Mouse (Mus musculus) MEL (cell line): ENCODE results near the gene Nrl. TPM values are rescaled to one million over a fixed set of nuclear protein-coding genes. Genes with fewer than 3 reads are reported as not detected.

Experiments
- DNase-seq: peaks from one replicate; pipeline ENCODE4 v3.0.0; 2011; ENCODE audit warnings: low read depth, low spot score
- H3K27ac ChIP-seq: 2 replicates; pipeline ENCODE4 v1.5.1; 2012; ENCODE audit warnings: low read depth, mild to moderate bottlenecking, control low read depth, low read length, moderate library complexity; ENCODE audit not compliant: control insufficient read depth
- H3K27me3 ChIP-seq, 2 experiments: fragments of 150-350 bp in 1 of 2; sonication (generic) in 1 of 2; 2 replicates each; pipeline ENCODE4 v1.6.1; 2012; ENCODE audit warnings: low read length in 2 of 2, mild to moderate bottlenecking in 2 of 2, improper control_type of control experiment in 1 of 2, moderate library complexity in 1 of 2; ENCODE audit not compliant: insufficient read depth in 2 of 2, control insufficient read depth in 1 of 2
- H3K36me3 ChIP-seq, 2 experiments: 2 replicates each; pipeline ENCODE4 v1.6.1; 2012 to 2014; ENCODE audit warnings: low read length in 2 of 2, improper control_type of control experiment in 1 of 2, inconsistent platforms in 1 of 2, mild to moderate bottlenecking in 1 of 2; ENCODE audit not compliant: insufficient read depth in 2 of 2, control insufficient read depth in 1 of 2
- H3K4me1 ChIP-seq, 2 experiments: fragments of 150-350 bp in 1 of 2; sonication (generic) in 1 of 2; 2 replicates each; pipeline ENCODE4 v1.6.1; 2012; ENCODE audit warnings: low read length in 2 of 2, improper control_type of control experiment in 1 of 2, mild to moderate bottlenecking in 1 of 2; ENCODE audit not compliant: insufficient read depth in 2 of 2, control insufficient read depth in 1 of 2
- H3K4me3 ChIP-seq, 2 experiments: fragments of 150-350 bp in 1 of 2; sonication (generic) in 1 of 2; 2 replicates each; pipeline ENCODE4 v1.5.1; 2012; ENCODE audit warnings: low read depth in 2 of 2, low read length in 2 of 2, mild to moderate bottlenecking in 2 of 2, moderate library complexity in 2 of 2, control low read depth in 1 of 2, improper control_type of control experiment in 1 of 2; ENCODE audit not compliant: control insufficient read depth in 1 of 2, insufficient read depth in 1 of 2
- H3K79me2 ChIP-seq: 2 replicates; pipeline ENCODE4 v1.6.1; 2012; ENCODE audit warnings: mild to moderate bottlenecking, low read length, moderate library complexity; ENCODE audit not compliant: control insufficient read depth, poor library complexity, insufficient read depth
- H3K9ac ChIP-seq: 2 replicates; pipeline ENCODE4 v1.6.1; 2012; ENCODE audit warnings: low read depth, mild to moderate bottlenecking, control low read depth, low read length, moderate library complexity; ENCODE audit not compliant: control insufficient read depth, poor library complexity, severe bottlenecking
- H3K9me3 ChIP-seq: fragments of 150-350 bp; sonication (generic); replicated peaks from 2 replicates; pipeline ENCODE4 v1.6.1; 2012; ENCODE audit warnings: mild to moderate bottlenecking, low read length, improper control_type of control experiment, moderate library complexity; ENCODE audit not compliant: insufficient read depth
- CHD1 ChIP-seq: IDR thresholded peaks from 2 replicates; pipeline ENCODE4 v1.6.1; 2012; ENCODE audit warnings: low read depth, mild to moderate bottlenecking, inconsistent platforms, low read length, improper control_type of control experiment
- CHD2 ChIP-seq: IDR thresholded peaks from 2 replicates; pipeline ENCODE4 v1.6.1; 2011; ENCODE audit warnings: low read length, improper control_type of control experiment
- EP300 ChIP-seq, 2 experiments: IDR thresholded peaks; 2 replicates each; pipeline ENCODE4 v1.6.1; 2011; ENCODE audit warnings: improper control_type of control experiment in 2 of 2, low read length in 2 of 2, low read depth in 1 of 2, mild to moderate bottlenecking in 1 of 2
- ETS1 ChIP-seq: IDR thresholded peaks from 2 replicates; pipeline ENCODE4 v1.6.1; 2012; ENCODE audit warnings: low read depth, mild to moderate bottlenecking, inconsistent platforms, low read length, improper control_type of control experiment, moderate library complexity
- GABPA ChIP-seq: IDR thresholded peaks from 2 replicates; pipeline ENCODE4 v1.6.1; 2012; ENCODE audit warnings: low read depth, mild to moderate bottlenecking, inconsistent platforms, low read length, improper control_type of control experiment, moderate library complexity
- JUND ChIP-seq: IDR thresholded peaks from 2 replicates; pipeline ENCODE4 v1.6.1; 2011; ENCODE audit warnings: low read depth, mild to moderate bottlenecking, improper control_type of control experiment, low read length
- MAFK ChIP-seq: IDR thresholded peaks from 2 replicates; pipeline ENCODE4 v1.6.1; 2011; ENCODE audit warnings: low read depth, mild to moderate bottlenecking, low read length, improper control_type of control experiment, borderline replicate concordance
- MAX ChIP-seq: IDR thresholded peaks from 2 replicates; pipeline ENCODE4 v1.6.1; 2011; ENCODE audit warnings: low read length, improper control_type of control experiment
- MAZ ChIP-seq: IDR thresholded peaks from 2 replicates; pipeline ENCODE4 v1.6.1; 2012; ENCODE audit warnings: low read depth, mild to moderate bottlenecking, inconsistent platforms, low read length, improper control_type of control experiment
- MYB ChIP-seq: IDR thresholded peaks from 2 replicates; pipeline ENCODE4 v1.6.1; 2011; ENCODE audit warnings: mild to moderate bottlenecking, low read depth, low read length, improper control_type of control experiment
- NRF1 ChIP-seq: IDR thresholded peaks from 2 replicates; pipeline ENCODE4 v1.6.1; 2014; ENCODE audit warnings: low read depth, mild to moderate bottlenecking, inconsistent platforms, low read length, improper control_type of control experiment, moderate library complexity; ENCODE audit not compliant: poor library complexity, insufficient read depth, severe bottlenecking
- POLR2A ChIP-seq, 2 experiments: IDR thresholded peaks; 2 replicates each; pipeline ENCODE4 v1.6.1; 2011 to 2012; ENCODE audit warnings: low read length in 2 of 2, mild to moderate bottlenecking in 2 of 2, control low read depth in 1 of 2, improper control_type of control experiment in 1 of 2, low read depth in 1 of 2, moderate library complexity in 1 of 2; ENCODE audit not compliant: control insufficient read depth in 1 of 2, insufficient read depth in 1 of 2, poor library complexity in 1 of 2
- POLR2AphosphoS5 ChIP-seq: IDR thresholded peaks from 2 replicates; pipeline ENCODE4 v1.6.1; 2012; ENCODE audit warnings: low read depth, borderline replicate concordance, mild to moderate bottlenecking, inconsistent platforms, low read length, moderate library complexity, mixed read lengths
- SMC3 ChIP-seq: IDR thresholded peaks from 2 replicates; pipeline ENCODE4 v1.6.1; 2011; ENCODE audit warnings: low read depth, low read length, improper control_type of control experiment
- TAL1 ChIP-seq: IDR thresholded peaks from 2 replicates; pipeline ENCODE4 v1.6.1; 2012; ENCODE audit warnings: mild to moderate bottlenecking, inconsistent platforms, low read length, moderate library complexity, mixed read lengths
- TBP ChIP-seq: IDR thresholded peaks from 2 replicates; pipeline ENCODE4 v1.8.0; 2011; ENCODE audit warnings: low read depth, low read length, improper control_type of control experiment
- ZKSCAN1 ChIP-seq: IDR thresholded peaks from 2 replicates; pipeline ENCODE4 v1.6.1; 2012; ENCODE audit warnings: low read depth, mild to moderate bottlenecking, inconsistent platforms, low read length, improper control_type of control experiment, moderate library complexity
- polyA plus RNA-seq, 2 experiments: library from polyadenylated mRNA; stranded (reverse) in 1 of 2; unstranded in 1 of 2; fragments of >175 nt in 1 of 2; fragments of >200 nt in 1 of 2; gene quantifications; 2 replicates each; pipeline versions ENCODE4 v1.2.1 to v1.2.4; 2012; ENCODE audit warnings: low replicate concordance in 2 of 2, low read depth in 1 of 2; ENCODE audit not compliant: insufficient read length in 2 of 2, insufficient read depth in 1 of 2, missing spikeins in 1 of 2
- total RNA-seq: library from RNA; depleted of rRNA; stranded (reverse); fragments of 300-350 nt; gene quantifications from 2 replicates; pipeline ENCODE4 v1.2.3, GENCODE M21; 2012; rRNA removed

The Nrl gene
- total and polyA plus RNA-seq, 3 experiments, result not detected

GRCm38 (mm10) chr14:55469041-55469440, 55.7 kb downstream of the Nrl start:
- H3K4me1 ChIP-seq, result no peaks in the 10 kb centered on the region
- H3K9me3 ChIP-seq, result no peaks in the 10 kb centered on the region
- TF ChIP-seq SMC3 (no peak), NRF1 (no peak), MAX (no peak), ETS1 (no peak), CHD2 (no peak), ZKSCAN1 (no peak), TAL1 (no peak), POLR2AphosphoS5 (no peak), MAZ (no peak), MYB (no peak), TBP (no peak), POLR2A (IDR thresholded peaks at IDR 0.05; ENCODE audit: control insufficient read depth in 1 of 2, insufficient read depth in 1 of 2, low read depth in 1 of 2, low read length in 2 of 2, poor library complexity in 1 of 2) (no peak), MAFK (no peak), CHD1 (no peak), EP300 (IDR thresholded peaks at IDR 0.05; ENCODE audit: low read depth in 1 of 2, low read length in 2 of 2) (no peak), GABPA (no peak), JUND (no peak)
- H3K9ac ChIP-seq, result no peak overlapping the region
- peaks cover 24 to 35% of the 10 kb centered on the region in 2 experiments for H3K27me3 ChIP-seq
- H3K79me2 ChIP-seq, result no peaks in the 10 kb centered on the region
- H3K4me3 ChIP-seq, result no peak overlapping the region
- H3K27ac ChIP-seq, result no peak overlapping the region
- DNase-seq, result no peak
- H3K36me3 ChIP-seq, result no peaks in the 10 kb centered on the region

Other genes with a start within 250 kb of the Nrl start
- 19.9 and 22.7 TPM in 2 replicates for gene Dhrs4, start 46.2 kb downstream of the Nrl start, total RNA-seq
- 10 to 100 TPM in 1 of 2 experiments, not detected in 1; 34.2 TPM for gene Dhrs4, start 46.2 kb downstream of the Nrl start, polyA plus RNA-seq
- gene Carmil3, start 34.3 kb downstream of the Nrl start, total RNA-seq, result 0.23 and 0.27 TPM in 2 replicates
- 1 to 10 TPM in 1 of 2 experiments, not detected in 1; 2.6 TPM for gene Carmil3, start 34.3 kb downstream of the Nrl start, polyA plus RNA-seq
- not detected in 2 replicates for gene Cpne6, start 14.5 kb downstream of the Nrl start, total RNA-seq
- not detected for gene Cpne6, start 14.5 kb downstream of the Nrl start, polyA plus RNA-seq
- gene Pck2, start 15.3 kb upstream of the Nrl start, total RNA-seq, result 17.0 and 64.4 TPM in 2 replicates
- 100 to 1,000 TPM in 1 of 2 experiments, 10 to 100 TPM in 1; 63.7 to 103 TPM for gene Pck2, start 15.3 kb upstream of the Nrl start, polyA plus RNA-seq
- 24.3 and 27.7 TPM in 2 replicates for gene Dcaf11, start 35.0 kb upstream of the Nrl start, total RNA-seq
- 10 to 100 TPM in 1 of 2 experiments, not detected in 1; 37.9 TPM for gene Dcaf11, start 35.0 kb upstream of the Nrl start, polyA plus RNA-seq
- 0.73 and 0.92 TPM in 2 replicates for gene A730061H03Rik, start 35.4 kb upstream of the Nrl start, total RNA-seq
- under 1 TPM in 1 of 2 experiments, not detected in 1; 0.86 TPM for gene A730061H03Rik, start 35.4 kb upstream of the Nrl start, polyA plus RNA-seq
- gene Fitm1, start 50.6 kb upstream of the Nrl start, total RNA-seq, result not detected in 2 replicates
- gene Fitm1, start 50.6 kb upstream of the Nrl start, polyA plus RNA-seq, result under 1 TPM in 1 of 2 experiments, not detected in 1; 0.07 TPM
- 73.8 and 85.9 TPM in 2 replicates for gene Psme1, start 53.1 kb upstream of the Nrl start, total RNA-seq
- 100 to 1,000 TPM in 1 of 2 experiments, not detected in 1; 205 TPM for gene Psme1, start 53.1 kb upstream of the Nrl start, polyA plus RNA-seq
- gene Emc9, start 60.3 kb upstream of the Nrl start, total RNA-seq, result 55.4 and 59.4 TPM in 2 replicates
- 10 to 100 TPM in 1 of 2 experiments, not detected in 1; 38.7 TPM for gene Emc9, start 60.3 kb upstream of the Nrl start, polyA plus RNA-seq
- 98.1 and 143 TPM in 2 replicates for gene Psme2, start 66.1 kb upstream of the Nrl start, total RNA-seq
- gene Psme2, start 66.1 kb upstream of the Nrl start, polyA plus RNA-seq, result 100 to 1,000 TPM in 1 of 2 experiments, not detected in 1; 231 TPM
- gene Rnf31, start 66.7 kb upstream of the Nrl start, total RNA-seq, result 10.7 and 12.9 TPM in 2 replicates
- 10 to 100 TPM in 1 of 2 experiments, not detected in 1; 24.5 TPM for gene Rnf31, start 66.7 kb upstream of the Nrl start, polyA plus RNA-seq
- 5.0 and 8.5 TPM in 2 replicates for gene Irf9, start 78.6 kb upstream of the Nrl start, total RNA-seq
- 10 to 100 TPM in 1 of 2 experiments, not detected in 1; 14.8 TPM for gene Irf9, start 78.6 kb upstream of the Nrl start, polyA plus RNA-seq
- 1.5 and 1.6 TPM in 2 replicates for gene Rec8, start 93.1 kb upstream of the Nrl start, total RNA-seq
- 1 to 10 TPM in 1 of 2 experiments, not detected in 1; 2.5 TPM for gene Rec8, start 93.1 kb upstream of the Nrl start, polyA plus RNA-seq
- 46.2 and 54.1 TPM in 2 replicates for gene Ipo4, start 111.0 kb upstream of the Nrl start, total RNA-seq
- 100 to 1,000 TPM in 1 of 2 experiments, not detected in 1; 132 TPM for gene Ipo4, start 111.0 kb upstream of the Nrl start, polyA plus RNA-seq
- not detected in 2 replicates for gene Gm49378, start 112.9 kb upstream of the Nrl start, total RNA-seq
- 1 to 10 TPM in 1 of 2 experiments, not detected in 1; 4.6 TPM for gene Gm49378, start 112.9 kb upstream of the Nrl start, polyA plus RNA-seq
- gene Tm9sf1, start 118.8 kb upstream of the Nrl start, total RNA-seq, result 49.4 and 60.5 TPM in 2 replicates
- 10 to 100 TPM in 1 of 2 experiments, not detected in 1; 80.1 TPM for gene Tm9sf1, start 118.8 kb upstream of the Nrl start, polyA plus RNA-seq
- 0.08 and 0.10 TPM in 2 replicates for gene Tssk4, start 125.2 kb upstream of the Nrl start, total RNA-seq
- gene Tssk4, start 125.2 kb upstream of the Nrl start, polyA plus RNA-seq, result under 1 TPM in 1 of 2 experiments, not detected in 1; 0.40 TPM
- gene Mdp1, start 135.5 kb upstream of the Nrl start, total RNA-seq, result 25.5 and 30.6 TPM in 2 replicates
- 10 to 100 TPM in 1 of 2 experiments, not detected in 1; 25.6 TPM for gene Mdp1, start 135.5 kb upstream of the Nrl start, polyA plus RNA-seq
- gene Gmpr2, start 147.0 kb upstream of the Nrl start, total RNA-seq, result 22.3 and 24.5 TPM in 2 replicates
- 10 to 100 TPM in 1 of 2 experiments, not detected in 1; 28.8 TPM for gene Gmpr2, start 147.0 kb upstream of the Nrl start, polyA plus RNA-seq
- gene Nedd8, start 147.1 kb upstream of the Nrl start, total RNA-seq, result 515 and 516 TPM in 2 replicates
- 100 to 1,000 TPM in 1 of 2 experiments, not detected in 1; 528 TPM for gene Nedd8, start 147.1 kb upstream of the Nrl start, polyA plus RNA-seq
- 27.2 and 27.8 TPM in 2 replicates for gene Tinf2, start 156.8 kb upstream of the Nrl start, total RNA-seq
- 10 to 100 TPM in 1 of 2 experiments, not detected in 1; 53.0 TPM for gene Tinf2, start 156.8 kb upstream of the Nrl start, polyA plus RNA-seq
- gene Tgm1, start 188.9 kb upstream of the Nrl start, total RNA-seq, result 5.8 and 6.2 TPM in 2 replicates
- gene Tgm1, start 188.9 kb upstream of the Nrl start, polyA plus RNA-seq, result 10 to 100 TPM in 1 of 2 experiments, not detected in 1; 11.4 TPM
- 21.8 and 22.8 TPM in 2 replicates for gene Rabggta, start 197.3 kb upstream of the Nrl start, total RNA-seq
- gene Rabggta, start 197.3 kb upstream of the Nrl start, polyA plus RNA-seq, result 10 to 100 TPM in 1 of 2 experiments, not detected in 1; 32.0 TPM
- gene Dhrs1, start 220.7 kb upstream of the Nrl start, total RNA-seq, result 20.0 and 21.7 TPM in 2 replicates
- 10 to 100 TPM in 1 of 2 experiments, not detected in 1; 48.8 TPM for gene Dhrs1, start 220.7 kb upstream of the Nrl start, polyA plus RNA-seq
- gene Nop9, start 220.7 kb upstream of the Nrl start, total RNA-seq, result 46.1 and 47.8 TPM in 2 replicates
- gene Nop9, start 220.7 kb upstream of the Nrl start, polyA plus RNA-seq, result 100 to 1,000 TPM in 1 of 2 experiments, not detected in 1; 112 TPM
- 1.7 and 2.4 TPM in 2 replicates for gene Cideb, start 233.5 kb upstream of the Nrl start, total RNA-seq
- under 1 TPM in 1 of 2 experiments, not detected in 1; 0.53 TPM for gene Cideb, start 233.5 kb upstream of the Nrl start, polyA plus RNA-seq
- 0.19 and 0.59 TPM in 2 replicates for gene Ltb4r2, start 236.4 kb upstream of the Nrl start, total RNA-seq
- gene Ltb4r2, start 236.4 kb upstream of the Nrl start, polyA plus RNA-seq, result under 1 TPM in 1 of 2 experiments, not detected in 1; 0.52 TPM
- 0.35 and 0.65 TPM in 2 replicates for gene Ltb4r1, start 241.0 kb upstream of the Nrl start, total RNA-seq
- 1 to 10 TPM in 1 of 2 experiments, not detected in 1; 1.5 TPM for gene Ltb4r1, start 241.0 kb upstream of the Nrl start, polyA plus RNA-seq